Mouse (Mus musculus) myocyte (in vitro differentiated cells): ENCODE data around the gene Tnfrsf17.

Experiments used
- POLR2A ChIP-seq: IDR thresholded peaks from one replicate; pipeline ENCODE4 v1.6.1; 2011; ENCODE audit warnings: low read depth, mild to moderate bottlenecking, control low read depth, moderate library complexity; ENCODE audit not compliant: insufficient read length
- USF1 ChIP-seq: IDR thresholded peaks from one replicate; pipeline ENCODE4 v1.6.1; 2011; ENCODE audit warnings: low read depth, mild to moderate bottlenecking, control low read depth, moderate library complexity

- TF ChIP-seq USF1 (no peak), POLR2A (no peak)
Observed at GRCm38 (mm10) chr16:11369162-11369561, 55.5 kb downstream of the Tnfrsf17 start.
